Mouse (Mus musculus) neutrophil, adult 5-6 weeks (primary cell): ENCODE data around the gene Tars2. TPM values are rescaled to one million over a fixed set of nuclear protein-coding genes. Genes with fewer than 3 reads are reported as not detected.

ENCODE experiments used
- ATAC-seq: fragments of 151-379, 151-347 bp; 2 replicates; pipeline ENCODE4 v1.8.0; 2017; ENCODE audit warnings: mild to moderate bottlenecking, moderate TSS enrichment; ENCODE audit not compliant: insufficient number of reproducible peaks, poor library complexity, low FRiP score, severe bottlenecking; ENCODE audit errors: extremely low read depth
- total RNA-seq: library from RNA; stranded (forward); fragments of 200-1000 nt; gene quantifications from 2 replicates; pipeline ENCODE4 v1.2.3, GENCODE M21; 2017

Tars2 gene
- total RNA-seq, 1 experiment from 2014 or later, result 35.3 TPM

GRCm38 (mm10) chr3:95739353-95740104 is 20.5 kb downstream of the Tars2 start, which contains the start of gene Ecm1:
Gene Ecm1 (minus strand): TSS chr3:95739569.
- ATAC-seq, result no peak

GRCm38 (mm10) chr3:95735071-95735670 is 24.8 kb downstream of the Tars2 start:
- ATAC-seq, result no peak

GRCm38 (mm10) chr3:95734092-95734702 is 25.8 kb downstream of the Tars2 start:
- no peak for ATAC-seq

DNA sequence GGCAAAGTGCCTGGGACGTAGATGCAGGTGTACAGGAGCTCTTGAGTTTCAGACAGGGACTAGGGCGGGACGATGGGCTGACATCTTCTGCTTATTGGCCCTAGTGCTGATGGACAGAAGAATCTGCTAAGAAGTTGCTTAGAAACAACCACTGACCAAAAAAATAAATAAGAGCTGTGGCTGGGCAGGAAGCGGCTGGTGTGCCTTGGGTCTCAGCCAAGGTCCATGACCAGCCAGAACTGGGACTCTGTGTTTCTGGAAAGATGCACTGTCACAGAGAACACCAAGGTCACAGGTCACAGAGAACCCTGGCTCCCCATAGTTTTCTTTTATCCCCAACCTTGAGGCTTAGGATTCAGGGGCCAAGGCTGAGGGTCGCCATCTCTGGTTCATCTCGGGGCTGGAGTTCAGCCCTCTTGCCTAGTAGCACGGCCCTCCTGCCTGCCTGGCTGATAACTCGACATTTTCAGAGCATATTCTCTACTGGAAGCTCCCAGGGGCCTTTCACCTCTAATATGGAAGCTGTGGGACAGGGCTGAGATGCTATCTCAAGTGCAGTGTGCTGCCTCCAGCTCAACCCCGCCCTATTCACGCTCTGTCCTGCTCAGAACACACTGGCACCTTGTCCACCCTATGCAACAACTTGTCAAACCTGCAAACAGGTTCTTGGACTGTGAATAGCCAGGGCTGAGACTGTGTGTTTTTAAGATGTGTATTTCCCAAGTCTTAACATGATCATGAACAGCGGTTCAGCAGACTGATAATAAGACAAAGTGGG is 27.1 kb downstream of the Tars2 start:
- no peak for ATAC-seq

GRCm38 (mm10) chr3:95732297-95732696 is 27.7 kb downstream of the Tars2 start:
- no peak for ATAC-seq

DNA sequence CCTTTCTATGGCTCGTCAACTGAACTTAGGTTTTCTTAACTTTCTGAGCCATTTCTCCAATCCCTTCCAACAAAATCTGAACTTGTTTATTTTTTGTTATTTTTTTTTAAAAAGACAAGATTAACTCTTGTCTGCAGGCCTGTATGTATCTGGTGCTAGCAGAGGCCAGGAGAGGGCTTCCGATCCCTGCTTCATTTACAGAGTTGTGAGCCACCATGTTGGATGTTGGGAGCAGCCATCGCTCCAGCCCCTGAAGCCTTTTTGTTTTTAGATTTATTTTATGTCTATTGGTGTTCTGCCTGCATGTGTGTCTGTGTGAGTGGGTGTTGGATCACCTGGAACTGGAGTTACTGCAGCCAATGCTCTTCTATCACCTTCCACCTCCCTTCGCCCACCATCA is 28.2 kb downstream of the Tars2 start:
- no peak for ATAC-seq

GRCm38 (mm10) chr3:95730431-95730830 is 29.6 kb downstream of the Tars2 start:
- no peak for ATAC-seq

DNA sequence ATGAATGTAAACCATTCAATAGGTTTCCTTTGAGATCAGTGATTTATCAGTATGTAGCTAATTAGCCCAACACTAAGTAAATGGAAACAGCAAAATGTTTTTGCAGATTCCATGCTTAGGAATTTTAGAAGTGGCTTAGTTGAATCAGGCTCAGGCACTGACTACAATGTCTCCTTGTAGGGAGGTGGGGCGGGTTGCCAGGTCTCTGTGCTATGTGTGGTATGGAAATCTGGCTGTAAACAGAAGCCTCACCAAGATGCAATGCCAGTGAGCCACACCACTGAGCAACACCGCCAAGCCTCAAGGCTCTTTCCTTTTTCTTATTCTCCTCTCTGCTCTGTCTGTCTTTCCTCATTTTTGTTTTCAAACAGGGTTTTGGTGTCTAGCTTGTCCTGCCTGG is 31.1 kb downstream of the Tars2 start:
- ATAC-seq, result no peak

- ATAC-seq, result no peak
These were observed 33.2 kb downstream of the Tars2 start for GRCm38 (mm10) chr3:95726696-95727358.

DNA sequence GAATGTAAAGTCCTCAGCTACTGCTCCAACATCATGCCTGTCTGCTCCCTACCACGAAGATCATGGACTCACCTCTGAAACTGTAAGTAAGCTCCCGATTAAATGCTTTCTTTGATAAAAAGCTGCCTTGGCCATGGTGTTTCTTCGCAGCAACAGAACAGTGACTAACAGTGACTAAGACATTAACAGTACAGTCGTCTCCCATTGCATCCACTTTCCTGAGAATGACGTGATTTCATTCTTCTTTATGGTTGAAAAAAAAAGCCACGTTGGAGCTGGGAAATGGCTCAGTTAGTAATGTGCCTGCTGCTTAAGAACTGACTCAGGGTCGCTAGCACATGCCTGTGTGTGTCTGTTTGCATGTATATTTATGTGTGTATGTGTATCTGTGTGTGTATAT is 34.1 kb downstream of the Tars2 start:
- no peak for ATAC-seq

DNA sequence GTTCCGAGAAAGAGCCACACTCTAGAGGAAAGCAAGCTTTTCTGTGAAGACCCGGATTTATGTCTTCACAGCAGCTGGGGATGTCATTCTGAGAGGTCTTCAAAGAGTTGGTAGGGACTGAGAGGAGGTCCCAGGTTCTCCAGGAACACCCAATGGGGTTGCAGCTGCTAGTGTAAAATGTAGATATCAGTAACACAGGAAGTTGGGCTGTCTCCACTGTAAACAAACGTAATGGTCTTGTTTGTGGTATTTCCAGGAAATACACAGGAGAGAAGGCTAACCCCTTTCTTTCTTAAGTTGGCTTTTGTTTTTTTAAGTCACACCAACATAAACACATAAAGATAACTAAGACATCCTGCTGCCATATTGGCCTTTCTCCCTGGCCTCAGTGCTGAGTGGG is 37.6 kb downstream of the Tars2 start:
- no peak for ATAC-seq

GRCm38 (mm10) chr3:95718153-95718552 is 41.9 kb downstream of the Tars2 start:
- no peak for ATAC-seq

GRCm38 (mm10) chr3:95716075-95716474 is 43.9 kb downstream of the Tars2 start:
- no peak for ATAC-seq

DNA sequence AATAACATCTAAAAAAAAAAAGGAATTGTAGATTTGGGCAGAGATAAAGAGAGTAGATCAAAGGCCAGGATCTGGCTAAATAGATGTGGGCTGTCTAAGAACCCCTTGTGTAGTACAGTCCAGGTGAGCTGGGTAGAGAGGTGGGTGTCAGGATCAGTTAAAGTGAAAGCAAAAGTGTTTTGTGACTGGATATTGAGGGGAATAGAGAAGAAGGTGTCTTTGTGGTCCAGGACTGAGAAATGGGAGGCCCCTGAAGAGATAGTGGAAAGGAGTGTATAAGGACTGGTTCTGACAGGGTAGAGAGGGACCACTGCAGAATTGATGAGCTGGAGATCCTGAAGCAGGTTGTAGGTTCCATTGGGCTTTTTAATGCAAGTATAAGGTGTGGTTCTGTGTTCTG is 50.0 kb downstream of the Tars2 start:
- ATAC-seq, result no peak

GRCm38 (mm10) chr3:95709044-95709443 is 51.0 kb downstream of the Tars2 start:
- no peak for ATAC-seq

DNA sequence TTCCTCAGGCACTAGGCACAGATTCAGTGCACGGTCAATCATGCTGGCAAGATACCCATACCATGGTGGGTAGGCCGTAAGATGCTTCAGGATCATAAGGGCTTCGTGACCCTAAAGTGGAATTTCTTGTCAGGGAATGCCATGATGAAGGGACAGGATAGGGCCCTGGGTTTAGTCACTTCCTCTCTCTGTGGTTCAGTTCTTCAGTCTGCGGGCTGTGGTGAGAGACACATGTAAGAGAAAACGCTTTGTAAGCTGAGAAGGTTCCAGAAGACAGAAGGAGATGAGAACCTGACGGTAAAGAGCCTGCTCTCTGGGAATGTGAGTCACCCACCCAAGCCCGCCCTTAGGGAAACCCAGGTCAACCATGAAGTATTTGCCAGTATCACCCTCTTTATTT is 52.5 kb downstream of the Tars2 start:
- peak; percentile 30; the same call in 1 of the 2 replicates for ATAC-seq

GRCm38 (mm10) chr3:95706273-95706672 is 53.7 kb downstream of the Tars2 start:
- ATAC-seq, result peak; percentile 42; the same call in 1 of the 2 replicates

DNA sequence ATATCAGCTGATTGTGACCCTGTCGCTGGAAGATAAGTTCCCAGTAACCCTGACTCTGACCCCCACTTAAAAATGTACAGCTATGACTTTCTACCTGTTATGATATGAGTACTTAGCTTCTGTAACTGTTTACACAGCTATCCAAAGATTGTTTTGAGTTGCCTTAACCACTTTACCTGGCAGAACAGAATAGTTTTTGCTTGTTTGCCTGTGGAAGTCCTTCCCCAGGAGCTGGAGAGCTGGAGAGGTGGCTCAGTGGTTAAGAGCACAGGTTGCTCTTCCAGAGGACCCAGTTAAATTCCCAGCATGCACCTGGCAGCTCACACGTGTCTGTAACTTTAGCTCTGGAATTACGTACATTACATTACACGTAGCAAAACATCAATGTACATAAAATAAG is 55.4 kb downstream of the Tars2 start:
- ATAC-seq, result no peak

DNA sequence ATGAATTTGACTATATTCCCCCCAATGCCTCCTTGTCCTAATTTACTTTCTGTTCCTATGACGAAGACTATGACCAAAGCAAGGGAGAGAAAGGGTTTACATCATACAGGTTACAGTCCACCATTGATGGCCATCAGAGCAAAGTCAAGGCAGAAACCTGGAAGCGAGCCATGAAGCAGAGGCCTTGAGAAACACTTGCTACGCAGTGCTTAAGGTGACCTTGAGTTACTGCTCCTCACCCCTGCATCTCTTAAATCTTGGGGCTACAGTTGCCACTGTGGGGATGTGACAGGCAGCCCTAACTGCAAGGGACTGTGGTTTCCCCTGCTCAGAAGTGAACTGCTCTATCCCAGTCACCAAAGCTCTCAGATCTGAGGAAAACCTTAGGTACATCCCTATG is 56.7 kb downstream of the Tars2 start:
- no peak for ATAC-seq
